Mouse (Mus musculus) ES-Bruce4 (cell line): ENCODE data around the gene Srsf9.

Experiments used
- CTCF ChIP-seq: IDR thresholded peaks from one replicate; pipeline ENCODE4 v1.8.1; 2011; ENCODE audit warnings: low read depth, low read length
- EP300 ChIP-seq: IDR thresholded peaks from 2 replicates; pipeline ENCODE4 v1.6.1; 2011; ENCODE audit warnings: low read depth, low read length; ENCODE audit not compliant: insufficient read depth
- POLR2A ChIP-seq: IDR thresholded peaks from one replicate; pipeline ENCODE4 v1.8.1; 2011; ENCODE audit warnings: low read length; ENCODE audit not compliant: insufficient read depth

GRCm38 (mm10) chr5:115333626-115334025 is 6.6 kb downstream of the Srsf9 start:
- TF ChIP-seq CTCF (no peak), EP300 (no peak), POLR2A (no peak)
